Mouse (Mus musculus) liver, embryonic 14.5 days (tissue): ENCODE measurements around the gene Vstm4. TPM values are rescaled to one million over a fixed set of nuclear protein-coding genes. Genes with fewer than 3 reads are reported as not detected.

ENCODE experiments used
- ATAC-seq: fragments of 200-750 bp; cut with Nextera tagmentation; 2 replicates; pipeline ENCODE4 v1.8.0; 2017; ENCODE audit warnings: moderate number of reproducible peaks, mild to moderate bottlenecking, moderate library complexity; ENCODE audit not compliant: insufficient read depth
- DNase-seq, 3 experiments: peaks; one replicate each; pipeline ENCODE4 v3.0.0-alpha.2; 2012 to 2013; ENCODE audit warnings: low read depth in 3 of 3, low spot score in 3 of 3
- H3K27ac ChIP-seq: fragments of 300-500 bp; sonication (generic); 2 replicates; pipeline ENCODE4 v1.5.1; 2014; ENCODE audit warnings: moderate library complexity, mild to moderate bottlenecking, control low read depth, inconsistent platforms
- H3K27me3 ChIP-seq: fragments of 300-500 bp; sonication (generic); 2 replicates; pipeline ENCODE4 v1.6.1; 2014; ENCODE audit warnings: mild to moderate bottlenecking, low read length, moderate library complexity; ENCODE audit not compliant: control insufficient read depth, insufficient read depth
- H3K36me3 ChIP-seq: fragments of 300-500 bp; sonication (generic); replicated peaks from 2 replicates; pipeline ENCODE4 v1.6.1; 2014; ENCODE audit warnings: low read depth; ENCODE audit not compliant: control insufficient read depth, insufficient read depth
- H3K4me1 ChIP-seq, 2 experiments: fragments of 200-500 bp in 1 of 2; fragments of 300-500 bp in 1 of 2; sonication (generic) in 1 of 2; replicated peaks; 2 replicates each; pipeline ENCODE4 v1.6.1; 2012 to 2014; ENCODE audit warnings: antibody characterized with exemption in 1 of 2, inconsistent platforms in 1 of 2, low read length in 1 of 2; ENCODE audit not compliant: control insufficient read depth in 2 of 2, insufficient read depth in 2 of 2
- H3K4me2 ChIP-seq: fragments of 300-500 bp; sonication (generic); 2 replicates; pipeline ENCODE4 v1.6.1; 2014; ENCODE audit warnings: low read depth, mild to moderate bottlenecking, control low read depth, moderate library complexity
- H3K4me3 ChIP-seq, 2 experiments: fragments of 200-500 bp in 1 of 2; fragments of 300-500 bp in 1 of 2; sonication (generic) in 1 of 2; 2 replicates each; pipeline ENCODE4 v1.5.1; 2012 to 2014; ENCODE audit warnings: low read depth in 2 of 2, low read length in 2 of 2, mild to moderate bottlenecking in 2 of 2, control low read depth in 1 of 2, inconsistent platforms in 1 of 2, moderate library complexity in 1 of 2; ENCODE audit not compliant: insufficient read depth in 1 of 2
- H3K9ac ChIP-seq: fragments of 300-500 bp; sonication (generic); replicated peaks from 2 replicates; pipeline ENCODE4 v1.6.1; 2014; ENCODE audit warnings: mild to moderate bottlenecking, control low read depth, moderate library complexity
- H3K9me3 ChIP-seq: fragments of 300-500 bp; sonication (generic); 2 replicates; pipeline ENCODE4 v1.6.1; 2016; ENCODE audit warnings: low read length, mixed read lengths; ENCODE audit not compliant: control insufficient read depth
- CTCF ChIP-seq: IDR thresholded peaks from 2 replicates; pipeline ENCODE4 v1.5.1; 2016; ENCODE audit warnings: antibody characterized with exemption, low read depth, control low read depth
- EP300 ChIP-seq: IDR thresholded peaks from 2 replicates; pipeline ENCODE4 v1.6.1; 2016; ENCODE audit warnings: antibody characterized with exemption, low read depth
- WGBS: fragments of 180-500 bp; shearing (Covaris S2); extraction: QIAGEN DNeasy Blood & Tissue Kit; methylation state at CpG from one replicate; pipeline ENCODE4 v1.1.7; 2014; ENCODE audit not compliant: insufficient replicate concordance; 5-methylcytosine and 5-hydroxymethylcytosine counted together
- polyA plus RNA-seq, 2 experiments: library from polyadenylated mRNA; depleted of rRNA in 1 of 2; stranded (reverse) in 1 of 2; unstranded in 1 of 2; fragments of >200 nt; fragmentation: Nextera tagmentation in 1 of 2; extraction: Ambion mirVana in 1 of 2; gene quantifications; 2 replicates each; pipeline versions ENCODE4 v1.2.1 to v1.2.3; 2012 to 2014

The Vstm4 gene
- polyA plus RNA-seq, 2 experiments: 1.6 to 3.3 TPM

DNA sequence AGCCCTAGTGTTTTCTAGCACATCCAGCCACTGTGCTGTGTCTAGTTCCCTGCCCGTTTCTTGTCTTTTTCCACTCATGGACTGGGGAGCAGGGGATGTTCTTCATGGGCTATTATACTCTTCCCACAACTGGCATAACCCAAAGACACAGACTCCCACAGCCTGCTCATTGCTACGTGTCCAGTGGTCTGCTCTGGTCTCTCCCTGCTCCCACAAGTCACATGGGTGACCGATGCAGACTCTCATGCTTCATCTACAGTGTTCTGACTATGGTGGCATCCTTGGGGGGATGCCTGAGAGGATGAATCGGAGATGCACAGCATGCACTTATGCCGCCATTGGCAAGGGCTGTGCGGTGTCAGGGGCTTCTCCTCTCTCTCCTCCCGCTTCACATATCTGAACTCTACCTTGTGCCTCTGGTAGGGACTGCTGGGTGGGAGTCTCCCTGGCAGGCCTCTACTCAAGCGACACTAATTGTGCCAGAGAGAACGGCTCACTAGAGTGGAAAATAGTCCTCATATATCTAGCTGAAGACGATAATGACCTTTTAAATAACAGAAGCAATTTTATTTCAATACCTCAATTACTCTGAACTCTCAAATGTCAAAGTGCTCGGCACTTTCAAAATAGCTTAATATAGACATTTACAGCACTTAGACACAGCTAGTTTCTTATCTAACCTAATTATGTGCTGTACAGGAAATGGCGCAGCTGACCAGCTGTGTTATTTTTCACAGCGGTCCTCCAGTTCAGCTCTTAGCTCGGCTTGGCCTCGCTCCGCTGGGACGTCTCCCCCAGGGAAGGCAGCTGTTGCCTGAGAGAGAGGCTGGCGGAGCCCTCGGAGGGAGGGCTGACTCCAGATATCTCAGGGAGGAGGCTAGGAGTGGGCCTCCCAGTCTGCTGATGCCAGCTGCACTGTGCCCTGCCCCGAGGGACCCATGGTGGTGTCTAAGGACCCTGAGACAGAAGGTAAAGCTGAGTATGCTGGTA, 94.1 kb downstream of the Vstm4 start:
- DNase-seq: no peak
- no peak for ATAC-seq
- WGBS: 53% methylated on average over 20 of the region's 20 CpGs
- H3K36me3 ChIP-seq: no peaks in the 10 kb centered on the region
- H3K4me1 ChIP-seq: no peaks in the 10 kb centered on the region
- no peak overlapping the region for H3K27ac ChIP-seq
- no peak overlapping the region for H3K4me2 ChIP-seq
- no peak for TF ChIP-seq EP300
- no peak for TF ChIP-seq CTCF
- no peaks in the 10 kb centered on the region for H3K27me3 ChIP-seq
- no peaks in the 10 kb centered on the region for H3K9me3 ChIP-seq
- H3K4me3 ChIP-seq: no peak overlapping the region
- no peak overlapping the region for H3K9ac ChIP-seq

- Histone ChIP-seq H3K4me3 (no peak overlapping the region), H3K9ac (no peak overlapping the region), H3K4me2 (no peak overlapping the region), H3K27me3 (no peaks in the 10 kb centered on the region), H3K36me3 (no peaks in the 10 kb centered on the region), H3K4me1 (peaks cover 0 to 3% of the 10 kb centered on the region in 2 experiments; a peak in 1 of 4 replicates), H3K27ac (no peak overlapping the region), H3K9me3 (no peaks in the 10 kb centered on the region)
- 57% methylated on average over 8 of the region's 8 CpGs for WGBS
- ATAC-seq (no peak), DNase-seq (no peak)
- TF ChIP-seq CTCF: no peak
- TF ChIP-seq EP300: no peak
These were observed 99.9 kb downstream of the Vstm4 start for GRCm38 (mm10) chr14:32956486-32956885.

DNA sequence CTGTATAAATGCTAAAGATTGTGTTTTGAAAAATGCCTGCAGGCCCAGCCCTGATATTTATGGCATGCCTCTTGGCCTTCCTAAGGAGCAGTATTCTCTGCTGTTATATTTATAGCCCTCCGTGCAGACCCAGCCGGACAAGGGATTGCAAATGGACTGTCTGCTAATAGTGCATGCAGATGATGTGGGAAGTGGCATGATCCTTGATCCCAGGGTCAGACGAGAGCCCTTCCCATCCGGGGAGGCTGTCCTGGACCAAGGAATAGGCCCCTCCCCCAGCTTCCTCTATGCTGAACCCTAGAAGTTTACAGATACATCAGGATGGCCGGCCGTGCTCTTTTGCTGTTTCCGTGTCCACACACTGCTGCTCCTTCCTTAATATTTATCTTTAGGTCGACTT, 102.1 kb downstream of the Vstm4 start:
- Histone ChIP-seq H3K27me3 (no peaks in the 10 kb centered on the region), H3K27ac (no peak overlapping the region), H3K36me3 (no peaks in the 10 kb centered on the region), H3K4me1 (peaks cover 0 to 3% of the 10 kb centered on the region in 2 experiments; a peak in 1 of 4 replicates), H3K9me3 (no peaks in the 10 kb centered on the region), H3K4me3 (no peak overlapping the region), H3K9ac (no peak overlapping the region), H3K4me2 (no peak overlapping the region)
- ATAC-seq (0 out of 2 replicates have a peak, but pooled peaks have one; percentile 18), DNase-seq (no peak)
- WGBS: 65% methylated on average over 8 of the region's 8 CpGs
- TF ChIP-seq EP300 (no peak), CTCF (no peak)

- TF ChIP-seq EP300: no peak
- peak; percentile 84 for TF ChIP-seq CTCF
- ATAC-seq: no peak
- WGBS: 28% methylated on average over 5 of the region's 5 CpGs
- Histone ChIP-seq H3K36me3 (no peaks in the 10 kb centered on the region), H3K4me3 (no peak overlapping the region), H3K4me2 (no peak overlapping the region), H3K9me3 (no peaks in the 10 kb centered on the region), H3K27me3 (no peaks in the 10 kb centered on the region), H3K27ac (no peak overlapping the region), H3K4me1 (peaks cover 0 to 3% of the 10 kb centered on the region in 2 experiments; a peak in 1 of 4 replicates), H3K9ac (no peak overlapping the region)
- DNase-seq: peak; percentile 6 to 10 (median 7)
These were observed 103.9 kb downstream of the Vstm4 start for GRCm38 (mm10) chr14:32960481-32960880.

- ATAC-seq: no peak
- Histone ChIP-seq H3K4me1 (no peaks in the 10 kb centered on the region; a peak in 1 of 4 replicates), H3K27ac (no peak overlapping the region), H3K4me3 (no peak overlapping the region), H3K36me3 (no peaks in the 10 kb centered on the region), H3K9ac (no peak overlapping the region), H3K27me3 (no peaks in the 10 kb centered on the region), H3K4me2 (no peak overlapping the region), H3K9me3 (no peaks in the 10 kb centered on the region)
- no peak for TF ChIP-seq CTCF
- TF ChIP-seq EP300: no peak
- DNase-seq: no peak
- 77% methylated on average over 10 of the region's 10 CpGs for WGBS
These were observed 108.2 kb downstream of the Vstm4 start for GRCm38 (mm10) chr14:32964742-32965141.
